Mouse (Mus musculus): ENCODE results near the gene Olfr462. TPM values are rescaled to one million over a fixed set of nuclear protein-coding genes. Genes with fewer than 3 reads are reported as not detected.
"Not testable (repeated sequence)": the region's sequence is repeated elsewhere in the genome, so short reads cannot be mapped to it uniquely, and the experiment has no call there.

Olfr462 gene
- total RNA-seq (2021), result not detected

DNA sequence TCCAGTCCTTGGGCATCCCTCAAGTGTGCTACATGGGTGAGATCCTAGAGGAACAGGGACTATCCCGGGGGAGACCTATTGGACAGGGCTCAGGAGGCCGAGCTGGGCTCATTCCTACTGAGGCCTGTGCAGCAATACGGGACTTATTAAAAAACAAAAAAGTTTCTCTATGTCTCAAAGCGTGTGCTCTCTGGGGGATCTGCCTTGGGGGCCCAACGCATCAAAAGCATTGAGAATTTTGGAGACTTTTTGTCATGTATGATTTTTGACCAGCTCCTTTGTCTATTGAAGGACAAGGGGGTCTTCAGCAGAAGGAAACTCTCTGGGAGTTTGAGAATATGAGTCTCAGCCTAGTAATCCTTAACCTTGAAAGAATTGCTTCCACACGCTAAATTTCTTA, at the start of gene Olfr462:
Gene Olfr462 (minus strand): TSS at position 101 of the 400 bp plus-strand sequence.
- intact Hi-C loops (cut with DNase I), result no loop called here
- no peak for DNase-seq

DNA sequence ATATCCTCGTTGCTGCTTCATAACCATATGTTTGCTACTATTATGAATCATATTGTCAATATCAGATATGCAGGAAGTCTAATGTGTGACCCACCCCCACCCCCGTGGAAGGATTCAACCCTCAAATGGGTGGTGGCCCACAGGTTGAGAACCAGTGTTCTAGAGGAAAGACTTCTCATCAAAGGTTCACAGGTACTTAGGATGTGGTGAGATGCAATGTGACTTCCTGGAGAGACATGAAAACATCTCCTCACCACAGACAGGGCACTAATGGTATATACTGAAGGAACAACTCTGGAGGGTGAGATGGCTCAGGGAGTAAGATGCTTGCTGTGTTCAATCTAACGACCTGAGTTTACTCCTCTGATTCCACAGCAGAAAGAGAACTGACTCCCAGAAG, 43.4 kb upstream of the Olfr462 start:
- intact Hi-C loops (cut with DNase I), result no loop called here

DNA sequence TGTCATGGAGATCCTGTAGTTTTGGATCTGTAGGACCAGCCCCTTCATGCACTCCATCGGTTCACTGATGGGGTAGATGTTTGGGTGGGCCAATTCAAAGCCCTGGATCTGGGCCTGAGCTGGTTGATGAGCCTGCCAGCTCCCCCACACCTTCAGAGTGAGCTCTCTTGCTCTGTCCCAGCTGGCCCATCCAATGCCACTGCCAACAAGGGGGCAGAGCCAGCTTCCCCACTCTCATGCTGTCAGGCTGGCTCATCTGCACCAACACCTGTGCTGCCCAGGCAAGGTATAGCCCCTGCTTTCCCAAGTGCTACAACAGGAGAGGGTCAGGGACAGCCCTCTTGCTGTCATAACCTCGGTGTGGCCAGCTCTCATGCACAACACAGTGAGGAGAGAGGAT, 41.7 kb upstream of the Olfr462 start:
- intact Hi-C loops (cut with DNase I), result no loop called here
- DNase-seq, result no peak

More for the DNA sequence above, 43.4 kb upstream of the Olfr462 start:
- no peak for DNase-seq

DNA sequence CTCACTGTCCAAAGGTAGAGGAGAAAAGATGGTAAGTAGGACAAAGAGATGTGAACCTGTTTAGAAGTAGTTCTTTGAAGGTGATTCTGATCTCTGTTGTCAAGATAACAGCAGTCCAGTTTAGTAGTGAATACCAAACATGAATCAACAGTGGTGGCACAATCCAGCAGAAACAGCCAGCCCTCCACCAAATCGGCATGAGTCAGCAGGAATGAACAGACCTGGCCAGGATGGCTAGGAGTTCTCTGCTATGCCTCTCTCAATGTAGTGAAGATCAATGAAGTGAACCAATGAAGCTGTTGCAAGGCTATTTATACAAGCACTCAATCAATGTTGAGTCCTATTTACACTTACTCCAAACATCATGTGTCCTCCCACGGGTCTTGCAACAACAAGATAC, 38.3 kb upstream of the Olfr462 start:
- no peak for DNase-seq
- intact Hi-C loops (cut with DNase I), result no loop called here

DNA sequence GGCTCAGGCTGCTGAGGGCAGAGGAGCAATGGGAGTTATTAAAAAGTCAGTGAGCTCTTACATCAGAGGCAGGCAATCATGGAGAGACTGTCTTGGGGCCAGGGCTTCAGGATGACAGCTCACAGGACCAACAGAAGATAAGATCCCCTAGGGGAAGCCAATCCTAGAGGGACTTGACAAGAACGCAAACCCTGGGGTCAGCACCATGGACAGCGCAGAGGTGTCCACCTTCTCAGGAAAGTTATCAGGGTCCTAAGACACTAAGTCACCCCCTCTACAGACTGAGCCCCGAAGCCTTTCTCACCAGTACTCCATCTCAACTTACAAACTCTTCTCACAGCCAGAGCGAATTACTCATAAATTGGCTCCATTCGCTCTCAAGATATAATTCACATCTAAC, 28.9 kb upstream of the Olfr462 start, which contains the start of gene Olfr464:
Gene Olfr464 (minus strand): TSS at position 2 of the 400 bp plus-strand sequence.
- DNase-seq, result peak; percentile 3 to 32

DNA sequence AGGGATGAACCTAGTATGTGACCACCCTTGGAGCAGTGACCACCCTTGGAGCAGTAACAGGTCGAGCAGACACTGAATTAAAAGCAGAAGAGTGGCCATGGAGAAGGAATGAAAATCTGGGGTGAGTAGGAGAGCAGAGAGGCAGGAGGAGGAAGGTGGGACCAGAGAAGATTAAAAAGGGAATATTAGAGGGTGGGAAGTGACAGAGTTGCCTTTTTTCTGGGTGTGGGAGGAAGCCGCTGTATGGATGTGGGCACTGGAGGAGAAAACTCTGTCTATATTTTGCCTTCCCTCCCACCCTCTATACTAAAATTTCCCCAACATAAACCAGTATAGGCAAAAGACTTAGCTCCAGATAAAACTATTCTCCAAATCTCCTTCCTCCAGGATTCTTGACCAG, 28.2 kb upstream of the Olfr462 start:
- intact Hi-C loops (cut with DNase I), result no loop called here
- DNase-seq, result no peak

More for the DNA sequence above, 28.9 kb upstream of the Olfr462 start, which contains the start of gene Olfr464:
- intact Hi-C loops (cut with DNase I), result no loop called here

DNA sequence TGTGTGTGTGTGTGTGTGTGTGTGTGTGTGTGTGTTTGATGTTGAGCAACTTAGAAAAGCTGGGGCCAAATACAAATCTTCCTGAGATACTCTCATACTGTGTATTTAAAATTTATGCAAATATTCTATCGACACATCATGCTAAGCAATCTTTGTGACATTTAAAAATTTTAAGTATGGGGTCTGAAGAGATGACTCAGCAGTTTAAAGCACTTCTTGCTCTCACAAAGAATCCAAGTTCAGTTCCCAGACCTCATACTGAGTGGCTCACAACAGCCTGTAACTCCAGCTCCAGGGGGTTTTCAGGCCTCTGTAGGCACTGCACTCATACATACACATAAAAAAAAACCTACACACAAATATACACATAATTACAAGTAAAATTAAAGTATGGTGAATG, 23.9 kb upstream of the Olfr462 start:
- no peak for DNase-seq
- intact Hi-C loops (cut with DNase I), result no loop called here

DNA sequence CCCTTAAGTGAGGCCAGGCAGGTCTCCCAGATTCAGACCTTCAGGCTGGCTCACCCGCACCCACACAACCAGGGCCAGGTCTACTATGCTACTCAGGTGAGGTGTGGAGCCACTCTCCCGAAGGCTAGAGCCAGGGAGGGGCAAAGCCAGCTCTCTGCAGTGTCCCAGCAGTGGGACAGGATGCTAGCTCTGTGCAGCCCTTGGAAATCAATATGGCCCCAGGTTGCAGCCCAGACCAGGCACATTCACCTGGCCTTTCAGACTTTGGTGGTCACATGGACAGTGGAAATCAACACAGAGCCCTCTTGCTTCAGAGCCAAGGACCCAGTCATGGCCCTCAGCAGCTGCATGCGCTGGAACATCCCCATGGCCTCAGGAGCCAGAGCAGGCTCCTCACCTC, 12.3 kb upstream of the Olfr462 start:
- intact Hi-C loops (cut with DNase I), result no loop called here
- DNase-seq, result no peak

DNA sequence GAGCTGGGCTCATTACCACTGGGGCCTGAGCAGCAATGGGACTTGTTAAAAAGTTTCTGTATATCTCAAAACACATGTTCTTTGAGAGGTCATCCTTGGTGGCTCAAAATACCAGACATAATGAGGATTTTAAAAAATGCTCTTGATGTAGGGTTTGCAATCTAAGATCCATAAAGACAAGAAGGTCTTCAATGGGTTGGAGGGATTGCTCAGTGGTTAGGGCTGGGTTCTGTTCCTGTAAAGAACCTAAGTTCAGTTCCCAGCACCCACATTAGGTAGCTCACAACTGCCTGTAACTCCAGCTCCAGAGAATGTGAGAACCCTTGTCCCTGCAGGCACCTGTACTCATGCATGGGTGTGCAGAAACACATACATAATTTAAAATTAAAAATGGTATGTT, 5.2 kb upstream of the Olfr462 start, which contains the start of gene Olfr463:
Gene Olfr463 (minus strand): TSS at position 101 of the 400 bp plus-strand sequence.
- no peak for DNase-seq
- intact Hi-C loops (cut with DNase I), result no loop called here

DNA sequence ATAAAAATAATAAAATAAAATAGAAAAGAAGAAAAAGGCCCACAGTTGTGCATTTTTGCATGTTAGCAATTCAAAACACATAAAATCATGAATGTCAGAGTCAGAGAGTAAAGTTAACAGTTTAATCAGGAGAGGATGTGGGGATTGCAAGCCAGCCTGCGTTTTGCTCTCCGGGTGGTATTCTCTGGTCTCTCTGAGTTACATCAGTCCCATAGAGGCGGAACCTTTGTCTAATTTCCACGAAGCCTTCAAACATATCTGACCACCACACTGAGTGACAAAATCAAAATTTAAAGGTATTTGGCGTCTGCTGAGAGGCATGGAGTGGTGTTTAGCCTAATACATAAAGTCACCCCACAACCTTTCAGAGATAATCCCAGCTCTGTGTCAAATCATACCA, 7.2 kb downstream of the Olfr462 start:
- intact Hi-C loops (cut with DNase I), result no loop called here

DNA sequence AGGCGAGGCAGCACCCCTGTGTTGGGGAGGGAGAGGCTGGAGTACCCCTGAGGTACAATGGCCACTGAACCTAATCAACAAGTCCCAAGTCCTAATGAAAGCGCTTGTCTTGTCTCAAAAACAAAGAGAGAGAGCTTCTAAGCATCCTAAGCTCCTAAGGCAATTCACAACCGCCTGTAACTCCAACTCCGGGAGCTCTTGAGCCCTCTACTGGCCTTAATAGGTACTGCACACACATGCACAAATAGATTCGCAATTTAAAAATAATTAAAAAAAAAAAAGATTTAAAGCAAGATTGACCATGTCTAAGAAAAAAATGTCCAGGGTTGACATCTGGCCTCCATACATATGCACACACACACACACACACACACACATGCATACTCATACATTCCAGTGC, 8.6 kb downstream of the Olfr462 start:
- intact Hi-C loops (cut with DNase I), result no loop called here

More for the DNA sequence above, 7.2 kb downstream of the Olfr462 start:
- no peak for DNase-seq

DNA sequence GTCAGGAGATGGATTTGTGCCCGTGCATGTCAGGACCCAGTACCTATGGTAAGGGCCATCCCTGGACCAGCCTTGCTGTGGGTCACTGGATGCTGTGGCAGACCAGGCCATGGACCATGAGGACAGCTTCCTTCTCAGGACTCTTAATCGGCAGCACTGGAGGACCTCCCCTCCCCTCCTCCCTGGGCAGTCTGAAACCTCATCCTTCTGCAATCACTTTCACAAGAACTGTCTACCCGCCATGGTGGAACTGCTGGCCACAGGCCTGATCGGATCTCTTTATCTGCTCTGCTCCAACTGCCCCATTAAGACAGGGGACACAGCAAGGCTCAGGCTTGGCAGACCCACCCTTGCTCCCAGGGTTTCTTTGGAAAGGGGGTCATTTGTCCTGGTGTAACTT, 10.4 kb downstream of the Olfr462 start:
- DNase-seq, result no peak
- intact Hi-C loops (cut with DNase I), result no loop called here

More for the DNA sequence above, 8.6 kb downstream of the Olfr462 start:
- no peak for DNase-seq

DNA sequence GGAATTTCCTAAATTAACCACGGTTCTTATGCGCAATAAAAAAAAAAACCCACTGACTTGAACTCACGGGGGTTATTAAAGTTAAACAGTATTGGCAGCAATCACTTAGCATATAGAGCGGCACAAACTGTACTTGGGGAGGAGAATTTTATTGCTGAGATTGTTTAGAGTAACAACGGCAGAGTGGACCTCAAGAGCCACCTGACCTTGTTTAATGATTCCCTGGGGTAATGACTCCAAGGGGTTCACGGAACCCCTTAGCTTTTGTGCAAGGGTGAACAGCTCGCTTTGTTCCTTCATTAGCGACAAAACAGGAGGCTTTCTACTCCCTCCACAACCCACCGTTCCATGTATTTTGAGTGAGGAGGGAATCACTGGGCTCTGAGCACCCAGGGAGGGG, 12.2 kb downstream of the Olfr462 start:
- intact Hi-C loops (cut with DNase I), result no loop called here
- no peak for DNase-seq

DNA sequence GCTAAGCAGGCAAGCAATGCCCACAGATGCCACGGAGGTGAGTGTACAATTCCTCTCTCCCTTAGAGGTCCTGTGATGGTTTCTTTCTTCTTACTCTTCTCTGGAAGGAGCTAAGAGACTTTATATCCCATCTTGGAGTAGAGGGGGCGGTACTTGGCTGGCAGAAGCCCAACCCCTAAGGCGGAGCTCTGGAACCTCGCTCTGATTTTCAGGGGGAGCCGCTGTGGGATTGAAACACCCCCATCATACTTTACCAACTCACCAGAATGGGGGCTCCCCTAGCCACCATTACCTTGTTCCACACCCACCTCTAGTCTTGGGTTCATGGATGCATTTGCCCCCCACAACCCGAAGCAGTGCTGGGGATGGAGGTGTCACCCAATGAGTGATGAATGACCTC, 16.6 kb downstream of the Olfr462 start, which contains the start of gene Epx:
Gene Epx (minus strand): TSS at position 101 of the 400 bp plus-strand sequence.
- intact Hi-C loops (cut with DNase I), result no loop called here
- no peak for DNase-seq

DNA sequence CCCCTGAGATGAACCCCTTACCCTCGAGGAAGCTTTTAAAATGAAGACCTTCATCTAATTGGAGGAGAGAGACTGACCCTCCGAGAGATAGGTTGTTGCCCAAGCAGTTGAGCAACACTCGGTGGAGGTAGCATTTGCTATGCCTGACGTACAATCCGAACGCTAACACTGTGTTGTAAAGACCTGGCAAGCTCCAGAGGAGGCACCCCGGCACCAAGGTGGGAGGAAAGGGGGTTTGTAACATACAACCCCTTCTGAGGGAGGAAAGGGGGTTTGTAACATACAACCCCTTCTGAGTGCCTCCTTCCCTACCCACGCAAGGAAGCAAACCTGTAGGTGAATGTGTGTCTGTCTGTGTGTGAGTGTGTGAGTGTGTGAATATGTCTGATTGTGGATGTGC, 20.3 kb downstream of the Olfr462 start:
- intact Hi-C loops (cut with DNase I), result no loop called here
- no peak for DNase-seq

DNA sequence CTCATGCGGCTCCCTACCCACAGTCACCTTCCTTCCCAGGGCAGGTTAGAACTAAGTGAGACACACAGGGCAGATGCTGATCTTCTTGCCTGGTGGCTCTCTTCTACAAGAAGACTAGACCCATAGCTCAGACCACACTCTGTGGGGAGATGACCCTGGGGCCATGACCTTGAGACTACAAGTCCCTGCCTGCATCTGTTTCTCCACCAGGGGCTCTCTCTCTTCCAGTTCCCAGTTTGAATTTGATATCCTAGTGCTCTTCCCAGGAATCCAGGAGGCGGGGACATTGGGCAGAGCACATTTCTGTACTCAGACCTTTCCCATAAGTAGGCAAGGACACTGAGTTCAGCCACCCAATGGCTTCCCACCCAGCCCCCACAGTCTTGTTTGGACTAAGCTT, 22.0 kb downstream of the Olfr462 start:
- DNase-seq, result no peak
- intact Hi-C loops (cut with DNase I), result no loop called here

DNA sequence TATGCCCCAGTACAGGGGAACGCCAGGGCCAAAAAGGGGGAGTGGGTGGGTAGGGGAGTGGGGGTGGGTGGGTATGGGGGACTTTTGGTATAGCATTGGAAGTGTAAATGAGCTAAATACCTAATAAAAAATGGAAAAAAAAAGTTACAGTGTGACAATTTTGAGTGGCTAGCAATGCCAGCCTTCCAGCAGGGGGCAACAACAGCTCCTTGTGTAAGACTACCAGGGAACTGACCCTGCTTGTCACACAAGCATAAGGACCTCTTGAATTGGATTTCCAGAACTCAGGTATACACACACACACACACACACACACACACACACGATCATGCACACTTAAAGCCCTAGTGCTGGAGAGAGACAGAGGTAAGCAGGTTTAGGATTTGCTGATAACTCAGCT, 25.2 kb downstream of the Olfr462 start:
- DNase-seq; intact Hi-C loops (cut with DNase I): not testable (repeated sequence)

DNA sequence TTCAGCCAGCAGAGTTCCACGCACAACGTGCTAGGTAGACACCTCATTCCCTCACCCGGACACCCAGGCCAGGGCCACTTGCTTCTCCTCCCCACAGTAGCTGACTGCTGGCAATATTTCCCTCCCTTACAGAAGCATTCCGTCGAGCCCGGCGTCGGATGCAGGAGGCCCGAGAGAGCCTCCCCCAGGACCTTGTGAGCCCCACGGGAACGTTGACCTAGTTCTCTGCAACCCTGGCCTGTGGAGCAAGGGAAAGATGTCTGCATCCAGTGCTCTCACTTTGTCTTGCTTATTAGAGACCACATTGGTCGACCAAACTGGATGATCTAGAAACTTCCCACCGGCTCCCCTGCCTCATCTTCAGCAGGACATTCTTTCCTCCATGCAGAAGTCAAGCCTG, 29.3 kb downstream of the Olfr462 start:
- intact Hi-C loops (cut with DNase I), result no loop called here
- peak in 1 of 2 experiments; percentile 18 for DNase-seq

DNA sequence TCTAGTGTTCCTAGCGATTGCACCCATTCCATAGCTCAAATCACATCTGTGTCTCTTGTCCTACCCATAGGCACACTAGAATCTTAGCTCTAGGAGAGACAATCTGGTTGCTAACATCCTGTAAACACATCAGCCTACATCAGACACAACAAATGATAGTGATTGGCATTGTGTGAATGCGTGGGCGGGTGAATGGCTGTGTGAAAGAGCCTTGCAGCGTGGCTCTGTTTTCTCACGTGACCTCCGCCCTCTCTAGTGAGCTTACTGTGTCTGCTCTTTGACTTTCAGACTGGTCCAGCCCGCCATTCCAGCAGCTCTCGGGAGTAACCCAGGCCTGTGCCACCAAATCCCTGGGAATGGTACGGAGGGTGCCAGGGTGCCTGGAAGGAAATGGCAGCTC, 31.6 kb downstream of the Olfr462 start:
- no peak for DNase-seq
- intact Hi-C loops (cut with DNase I), result no loop called here

DNA sequence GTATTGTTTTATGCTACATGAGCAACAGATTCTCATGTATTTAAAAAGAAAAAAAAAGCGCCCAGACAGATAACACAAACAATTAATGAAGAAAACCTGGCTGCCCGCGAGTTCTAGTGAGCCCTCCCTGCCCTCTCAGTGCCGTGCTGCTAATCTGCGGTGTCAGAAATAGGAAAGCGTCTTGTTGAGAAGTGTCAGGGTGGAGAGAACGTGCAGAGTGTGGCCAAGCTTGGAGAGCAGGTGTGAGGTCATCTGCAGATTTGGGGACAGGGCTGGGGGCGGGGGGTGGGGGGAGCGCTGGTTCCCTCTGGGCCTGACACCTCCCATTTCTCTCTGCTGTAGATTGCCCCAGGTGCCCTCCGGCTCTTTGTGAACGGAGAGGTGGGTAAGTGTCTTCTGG, 32.8 kb downstream of the Olfr462 start:
- intact Hi-C loops (cut with DNase I), result no loop called here
- peak in 1 of 2 experiments; percentile 16 for DNase-seq

DNA sequence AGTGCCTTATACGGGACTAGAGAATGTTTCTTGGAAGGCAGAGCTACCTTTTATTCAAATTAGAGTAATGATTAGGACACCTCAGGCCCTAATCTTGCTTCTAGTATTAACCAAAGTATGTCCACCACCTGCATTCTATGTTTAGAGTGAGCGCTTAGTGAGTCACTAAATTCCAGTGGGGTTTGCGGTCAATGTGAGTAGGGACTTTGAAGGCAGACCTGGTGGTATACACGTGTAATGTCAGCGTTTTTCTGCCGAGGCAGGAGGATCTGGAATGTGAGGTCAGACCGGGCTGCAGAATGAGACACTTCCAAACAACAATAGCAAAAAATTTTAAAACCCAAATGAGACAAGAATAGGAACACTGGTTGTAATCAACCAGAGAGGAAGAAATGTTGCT, 37.5 kb downstream of the Olfr462 start:
- no peak for DNase-seq
- intact Hi-C loops (cut with DNase I), result no loop called here

DNA sequence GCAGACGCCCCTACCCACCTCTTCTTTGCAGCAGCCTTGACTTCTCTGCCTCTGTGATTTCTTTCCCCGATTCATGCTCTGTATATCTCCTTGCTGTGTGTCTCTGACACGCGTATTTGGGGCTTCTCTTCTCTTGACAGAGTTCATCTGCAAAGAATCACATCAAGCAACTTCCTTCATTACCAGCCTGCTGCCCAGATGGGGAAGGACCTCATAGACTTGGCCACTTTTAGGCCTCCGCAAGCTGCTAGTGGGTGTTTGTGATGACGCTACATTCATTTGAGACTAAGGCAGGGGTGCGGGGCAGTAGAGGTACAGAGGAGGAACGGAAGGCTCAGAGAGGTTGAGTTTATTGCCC, 38.5 kb downstream of the Olfr462 start:
- intact Hi-C loops (cut with DNase I), result no loop called here
- DNase-seq, result peak in 1 of 2 experiments; percentile 30

Data from heart, postnatal 10 days (tissue).